Mouse (Mus musculus) ovary, adult 18-20 months (tissue): ENCODE data around the gene Zfp689.
"Not testable (repeated sequence)": the region's sequence is repeated elsewhere in the genome, so short reads cannot be mapped to it uniquely, and the experiment has no call there.

Source experiments
- DNase-seq: peaks from one replicate; pipeline ENCODE4 v3.0.0; 2022; ENCODE audit warnings: low spot score, mixed read lengths

Zfp689 gene

GRCm38 (mm10) chr7:127448521-127449300 is at the start of gene Zfp689:
TSS of gene Zfp689 (minus strand) at chr7:127449158.
- peak; percentile 87 for DNase-seq

GRCm38 (mm10) chr7:127498407-127498806 is 49.4 kb upstream of the Zfp689 start:
- no peak for DNase-seq

- DNase-seq, result no peak
Observed at GRCm38 (mm10) chr7:127497382-127497781, 48.4 kb upstream of the Zfp689 start.

GRCm38 (mm10) chr7:127494648-127495047 is 45.7 kb upstream of the Zfp689 start:
- DNase-seq, result no peak

GRCm38 (mm10) chr7:127491846-127492245 is 42.9 kb upstream of the Zfp689 start:
- DNase-seq, result no peak

- no peak for DNase-seq
Observed at GRCm38 (mm10) chr7:127489982-127490381, 41.0 kb upstream of the Zfp689 start.

GRCm38 (mm10) chr7:127488364-127488763 is 39.4 kb upstream of the Zfp689 start:
- not testable (repeated sequence) for DNase-seq

GRCm38 (mm10) chr7:127485416-127485815 is 36.5 kb upstream of the Zfp689 start:
- DNase-seq, result no peak

- DNase-seq, result no peak
Observed at GRCm38 (mm10) chr7:127480321-127480720, 31.4 kb upstream of the Zfp689 start.

- no peak for DNase-seq
Observed at GRCm38 (mm10) chr7:127479318-127480225, 30.6 kb upstream of the Zfp689 start.

GRCm38 (mm10) chr7:127478635-127479317 is 29.8 kb upstream of the Zfp689 start, which contains the start of gene Fbrs:
TSS of gene Fbrs (plus strand) at chr7:127479199.
- peak; percentile 98 for DNase-seq

GRCm38 (mm10) chr7:127477687-127478634 is 29.0 kb upstream of the Zfp689 start:
- DNase-seq, result peak; percentile 100

GRCm38 (mm10) chr7:127476855-127477254 is 27.9 kb upstream of the Zfp689 start:
- no peak for DNase-seq

- DNase-seq, result no peak
Observed at GRCm38 (mm10) chr7:127476336-127476735, 27.4 kb upstream of the Zfp689 start.

- DNase-seq, result no peak
Observed at GRCm38 (mm10) chr7:127475186-127475740, 26.3 kb upstream of the Zfp689 start.

- DNase-seq, result no peak
Observed at GRCm38 (mm10) chr7:127474378-127475070, 25.6 kb upstream of the Zfp689 start.

- DNase-seq, result no peak
Observed at GRCm38 (mm10) chr7:127473705-127474104, 24.7 kb upstream of the Zfp689 start.

- DNase-seq, result no peak
Observed at GRCm38 (mm10) chr7:127472060-127472459, 23.1 kb upstream of the Zfp689 start.

GRCm38 (mm10) chr7:127471646-127472010 is 22.7 kb upstream of the Zfp689 start:
- no peak for DNase-seq
